Mouse (Mus musculus): ENCODE measurements at regions not wholly inside any gene's neighbourhood (a gene's known extent, or its start where the extent isn't known, plus 50 kb on each side); places are given as distances from the start of the nearest gene placed in this dataset.
A peak's percentile ranks its signal among the peaks of the same experiment; 100 is the strongest.

DNA sequence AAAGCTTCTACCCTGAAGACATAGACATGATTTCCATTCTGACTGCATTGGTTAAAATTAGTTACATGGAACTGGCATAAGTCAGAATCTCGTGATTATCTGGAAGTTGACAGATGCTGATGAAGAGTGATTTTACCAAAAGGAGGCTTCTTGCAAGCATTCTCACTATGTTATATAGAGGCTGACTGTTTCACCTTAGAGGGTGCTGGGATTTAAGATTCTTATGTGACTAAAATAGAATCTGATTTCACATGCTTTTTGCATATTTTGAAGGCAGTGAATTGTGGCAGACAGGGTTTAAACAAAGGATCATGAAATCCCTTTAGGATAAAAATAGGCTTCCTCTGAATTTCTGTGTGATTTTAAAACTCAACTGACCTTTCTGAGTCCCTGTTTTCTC is 143.0 kb upstream of the Cypt12 start:
- no peaks in the 10 kb centered on the region for H3K36me3 ChIP-seq (replicated peaks; ENCODE audit: control insufficient read depth, insufficient read depth, low read depth)
- no peak overlapping the region for H3K27ac ChIP-seq
- H3K4me1 ChIP-seq (replicated peaks; ENCODE audit: control insufficient read depth in 2 of 2, insufficient read depth in 2 of 2, low read length in 1 of 2) = no peaks in the 10 kb centered on the region
- no peaks in the 10 kb centered on the region for H3K27me3 ChIP-seq (ENCODE audit: control insufficient read depth, insufficient read depth, low read length)
- H3K4me2 ChIP-seq (ENCODE audit: low read depth) = no peak overlapping the region
- H3K9me3 ChIP-seq (ENCODE audit: control insufficient read depth, low read length) = no peaks in the 10 kb centered on the region
- H3K9ac ChIP-seq (replicated peaks) = no peak overlapping the region
- 44% methylated on average over 1 of the region's 1 CpGs for WGBS (ENCODE audit: insufficient replicate concordance)
- TF ChIP-seq EP300 (IDR thresholded peaks at IDR 0.05; ENCODE audit: low read depth) = no peak
- TF ChIP-seq CTCF (IDR thresholded peaks at IDR 0.05; ENCODE audit: low read depth) = no peak
- ATAC-seq (ENCODE audit: insufficient read depth) = no peak
- DNase-seq (ENCODE audit: low read depth in 3 of 3, low spot score in 3 of 3) = no peak
- H3K4me3 ChIP-seq (ENCODE audit: insufficient read depth in 1 of 2, low read depth in 2 of 2, low read length in 2 of 2) = no peak overlapping the region

DNA sequence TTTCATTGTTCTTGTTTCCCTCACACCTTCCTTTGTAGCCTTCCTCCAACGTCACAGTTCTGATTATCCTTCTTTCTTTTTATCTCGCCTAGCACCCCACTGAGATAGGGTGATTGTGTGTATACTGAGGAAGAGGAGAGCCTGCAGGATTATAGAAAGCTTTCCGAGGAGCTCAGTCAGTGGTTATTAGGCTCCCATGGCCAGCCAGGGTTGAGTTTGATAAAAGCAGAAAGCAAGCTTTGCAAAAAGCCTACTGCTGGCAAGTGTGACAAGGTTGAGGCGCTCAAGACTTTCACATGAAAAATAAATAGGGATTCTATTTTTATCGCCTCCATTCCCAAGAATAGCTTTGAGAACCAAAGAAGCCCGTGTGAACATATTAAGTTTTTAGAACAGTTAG is 136.9 kb upstream of the Cypt12 start:
- ATAC-seq (ENCODE audit: insufficient read depth) (no peak), DNase-seq (ENCODE audit: low read depth in 3 of 3, low spot score in 3 of 3) (no peak)
- TF ChIP-seq CTCF (IDR thresholded peaks at IDR 0.05; ENCODE audit: low read depth) (no peak), EP300 (IDR thresholded peaks at IDR 0.05; ENCODE audit: low read depth) (no peak)
- Histone ChIP-seq H3K4me3 (ENCODE audit: insufficient read depth in 1 of 2, low read depth in 2 of 2, low read length in 2 of 2) (no peak overlapping the region), H3K9me3 (ENCODE audit: control insufficient read depth, low read length) (no peaks in the 10 kb centered on the region), H3K36me3 (replicated peaks; ENCODE audit: control insufficient read depth, insufficient read depth, low read depth) (no peaks in the 10 kb centered on the region), H3K4me1 (replicated peaks; ENCODE audit: control insufficient read depth in 2 of 2, insufficient read depth in 2 of 2, low read length in 1 of 2) (no peaks in the 10 kb centered on the region), H3K27me3 (ENCODE audit: control insufficient read depth, insufficient read depth, low read length) (no peaks in the 10 kb centered on the region), H3K9ac (replicated peaks) (no peak overlapping the region), H3K4me2 (ENCODE audit: low read depth) (no peak overlapping the region), H3K27ac (no peak overlapping the region)
- WGBS (ENCODE audit: insufficient replicate concordance) = 40% methylated on average over 6 of the region's 6 CpGs

DNA sequence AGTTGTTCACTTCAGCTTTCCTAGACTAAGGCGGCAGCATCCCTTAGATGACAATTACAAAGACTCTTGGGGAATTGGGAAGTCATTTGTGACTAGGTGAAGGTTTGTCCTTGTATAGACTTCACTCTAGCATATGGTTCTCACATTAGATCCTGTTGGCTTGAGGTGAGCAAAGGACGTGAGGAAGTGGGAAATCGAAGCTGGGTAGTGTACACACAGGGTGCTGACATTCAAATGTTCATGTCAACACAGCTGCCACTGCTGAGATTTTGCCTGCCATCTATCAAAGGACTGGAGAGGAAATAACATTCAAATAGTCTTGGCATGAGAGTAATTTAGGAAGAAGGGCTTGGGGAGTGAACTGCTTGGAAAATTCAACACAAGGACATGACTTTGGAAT is 124.0 kb upstream of the Cypt12 start:
- no peak for ATAC-seq (ENCODE audit: insufficient read depth)

DNA sequence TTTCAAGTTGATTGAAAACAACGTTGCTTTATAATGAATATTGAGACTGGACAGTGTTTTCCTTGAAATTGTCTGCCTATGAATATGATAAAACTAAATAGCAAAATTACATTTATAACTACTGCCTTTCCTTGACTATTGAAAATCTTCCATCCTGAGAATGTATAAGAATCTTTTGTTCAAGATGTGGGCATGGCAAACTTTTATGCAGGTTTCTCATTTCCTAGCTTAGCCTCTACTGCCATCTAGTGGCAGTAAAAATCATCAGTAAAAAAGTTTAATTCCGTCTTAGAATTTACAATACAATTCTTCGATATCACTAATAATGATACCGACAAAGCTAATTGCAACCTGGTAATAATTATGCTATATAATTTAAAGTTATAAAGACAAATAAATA is 123.5 kb upstream of the Cypt12 start:
- no peak overlapping the region for H3K27ac ChIP-seq
- no peak overlapping the region for H3K4me3 ChIP-seq (ENCODE audit: insufficient read depth in 1 of 2, low read depth in 2 of 2, low read length in 2 of 2)
- H3K9me3 ChIP-seq (ENCODE audit: control insufficient read depth, low read length) = no peaks in the 10 kb centered on the region
- H3K9ac ChIP-seq (replicated peaks) = no peak overlapping the region
- TF ChIP-seq EP300 (IDR thresholded peaks at IDR 0.05; ENCODE audit: low read depth) (no peak), CTCF (IDR thresholded peaks at IDR 0.05; ENCODE audit: low read depth) (peak; percentile 46; the same call in 1 of the 2 replicates)
- no peak for DNase-seq (ENCODE audit: low read depth in 3 of 3, low spot score in 3 of 3)
- no peaks in the 10 kb centered on the region for H3K36me3 ChIP-seq (replicated peaks; ENCODE audit: control insufficient read depth, insufficient read depth, low read depth)
- no peak for ATAC-seq (ENCODE audit: insufficient read depth)
- no peaks in the 10 kb centered on the region for H3K4me1 ChIP-seq (replicated peaks; ENCODE audit: control insufficient read depth in 2 of 2, insufficient read depth in 2 of 2, low read length in 1 of 2)
- no peaks in the 10 kb centered on the region for H3K27me3 ChIP-seq (ENCODE audit: control insufficient read depth, insufficient read depth, low read length)
- no peak overlapping the region for H3K4me2 ChIP-seq (ENCODE audit: low read depth)
- 45% methylated on average over 4 of the region's 4 CpGs for WGBS (ENCODE audit: insufficient replicate concordance)

More for the DNA sequence above, 124.0 kb upstream of the Cypt12 start:
- Histone ChIP-seq H3K9ac (replicated peaks) (no peak overlapping the region), H3K4me1 (replicated peaks; ENCODE audit: control insufficient read depth in 2 of 2, insufficient read depth in 2 of 2, low read length in 1 of 2) (no peaks in the 10 kb centered on the region), H3K36me3 (replicated peaks; ENCODE audit: control insufficient read depth, insufficient read depth, low read depth) (no peaks in the 10 kb centered on the region), H3K4me3 (ENCODE audit: insufficient read depth in 1 of 2, low read depth in 2 of 2, low read length in 2 of 2) (no peak overlapping the region), H3K9me3 (ENCODE audit: control insufficient read depth, low read length) (no peaks in the 10 kb centered on the region), H3K4me2 (ENCODE audit: low read depth) (no peak overlapping the region), H3K27me3 (ENCODE audit: control insufficient read depth, insufficient read depth, low read length) (no peaks in the 10 kb centered on the region), H3K27ac (no peak overlapping the region)
- no peak for DNase-seq (ENCODE audit: low read depth in 3 of 3, low spot score in 3 of 3)
- no peak for TF ChIP-seq EP300 (IDR thresholded peaks at IDR 0.05; ENCODE audit: low read depth)
- no peak for TF ChIP-seq CTCF (IDR thresholded peaks at IDR 0.05; ENCODE audit: low read depth)
- 47% methylated on average over 3 of the region's 3 CpGs for WGBS (ENCODE audit: insufficient replicate concordance)

DNA sequence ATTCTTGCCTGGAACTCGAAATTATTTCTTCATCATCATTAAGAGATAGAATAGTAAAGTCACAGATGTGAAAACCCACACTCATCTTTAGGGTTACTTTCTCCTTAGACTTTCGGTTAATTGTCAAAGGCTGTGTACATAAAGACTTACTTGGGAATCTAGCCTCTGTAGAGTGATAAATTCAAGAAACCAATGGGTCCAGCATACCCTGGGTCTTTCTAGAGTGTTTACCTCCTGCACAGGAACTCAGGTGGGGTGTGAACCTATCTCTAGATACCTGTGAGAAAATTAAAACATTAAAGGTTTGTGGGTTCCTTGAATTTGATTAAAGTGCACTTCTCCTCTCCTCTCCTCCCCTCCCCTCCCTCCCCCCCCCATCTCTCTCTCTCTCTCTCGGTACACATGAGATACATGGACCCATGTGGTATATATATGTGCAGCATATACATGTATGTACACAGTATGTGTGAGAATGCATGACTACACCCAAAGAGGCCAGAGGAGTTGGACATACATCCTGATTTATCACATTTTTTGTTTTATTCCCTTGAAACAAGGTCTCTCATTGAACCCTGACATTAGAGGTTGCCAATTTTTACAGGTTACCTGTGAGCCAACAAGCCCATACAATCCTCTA is 122.8 kb upstream of the Cypt12 start:
- Histone ChIP-seq H3K4me1 (replicated peaks; ENCODE audit: control insufficient read depth in 2 of 2, insufficient read depth in 2 of 2, low read length in 1 of 2) (no peaks in the 10 kb centered on the region), H3K9ac (replicated peaks) (no peak overlapping the region), H3K36me3 (replicated peaks; ENCODE audit: control insufficient read depth, insufficient read depth, low read depth) (no peaks in the 10 kb centered on the region), H3K9me3 (ENCODE audit: control insufficient read depth, low read length) (no peaks in the 10 kb centered on the region), H3K4me2 (ENCODE audit: low read depth) (no peak overlapping the region), H3K27ac (no peak overlapping the region), H3K27me3 (ENCODE audit: control insufficient read depth, insufficient read depth, low read length) (no peaks in the 10 kb centered on the region), H3K4me3 (ENCODE audit: insufficient read depth in 1 of 2, low read depth in 2 of 2, low read length in 2 of 2) (no peak overlapping the region)
- DNase-seq (ENCODE audit: low read depth in 3 of 3, low spot score in 3 of 3) (no peak), ATAC-seq (ENCODE audit: insufficient read depth) (no peak)
- 34% methylated on average over 3 of the region's 3 CpGs for WGBS (ENCODE audit: insufficient replicate concordance)
- no peak for TF ChIP-seq EP300 (IDR thresholded peaks at IDR 0.05; ENCODE audit: low read depth)
